Mouse (Mus musculus): ENCODE measurements around the gene Gfi1b. TPM values are rescaled to one million over a fixed set of nuclear protein-coding genes. Genes with fewer than 3 reads are reported as not detected.

Gene Gfi1b
- polyA plus RNA-seq, 1 experiment from 2014 or later = 52.2 TPM

GRCm38 (mm10) chr2:28576815-28577214, 45.0 kb downstream of the Gfi1b start:
- Histone ChIP-seq H3K4me2 (ENCODE audit: low read depth, low read length) (no peak overlapping the region), H3K9ac (replicated peaks) (no peak overlapping the region), H3K4me3 (ENCODE audit: low read depth, low read length) (no peak overlapping the region), H3K27me3 (ENCODE audit: insufficient read depth, low read length) (no peaks in the 10 kb centered on the region), H3K4me1 (ENCODE audit: insufficient read depth) (peaks cover 1% of the 10 kb centered on the region; the same call in 1 of the 2 replicates), H3K36me3 (replicated peaks; ENCODE audit: insufficient read depth, low read length) (peaks cover 50% of the 10 kb centered on the region), H3K9me3 (ENCODE audit: low read length) (no peaks in the 10 kb centered on the region), H3K27ac (ENCODE audit: low read depth) (no peak overlapping the region)
- TF ChIP-seq CTCF (IDR thresholded peaks at IDR 0.05; ENCODE audit: low read depth) (no peak), EP300 (IDR thresholded peaks at IDR 0.05; ENCODE audit: low read depth) (no peak)
- DNase-seq = no peak
- no peak for ATAC-seq
- 86% methylated on average over 3 of the region's 3 CpGs for WGBS (ENCODE audit: insufficient replicate concordance)

DNA sequence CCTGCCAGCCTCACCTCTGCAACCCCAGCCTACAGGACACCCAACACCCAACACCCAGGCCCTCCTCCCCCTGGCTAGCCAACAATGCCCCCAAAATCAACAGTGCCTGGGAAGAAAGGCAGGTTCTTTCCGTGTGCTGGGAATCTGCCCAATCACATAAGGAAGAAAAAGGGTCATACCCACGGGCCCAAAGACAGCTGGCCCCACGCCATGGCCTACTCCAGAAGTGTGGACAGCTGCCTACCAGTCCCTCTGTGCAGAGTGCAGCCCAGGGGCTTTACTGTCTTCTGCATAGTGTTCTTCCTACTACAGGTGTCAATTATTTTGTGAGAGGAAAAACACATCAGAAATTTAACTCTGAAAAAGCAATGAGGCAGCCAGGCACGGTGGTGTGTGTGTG, 46.4 kb downstream of the Gfi1b start:
- Histone ChIP-seq H3K4me3 (ENCODE audit: low read depth, low read length) (no peak overlapping the region), H3K27ac (ENCODE audit: low read depth) (no peak overlapping the region), H3K27me3 (ENCODE audit: insufficient read depth, low read length) (no peaks in the 10 kb centered on the region), H3K36me3 (replicated peaks; ENCODE audit: insufficient read depth, low read length) (peaks cover 61% of the 10 kb centered on the region), H3K4me1 (ENCODE audit: insufficient read depth) (no peaks in the 10 kb centered on the region), H3K9ac (replicated peaks) (no peak overlapping the region), H3K4me2 (ENCODE audit: low read depth, low read length) (no peak overlapping the region), H3K9me3 (ENCODE audit: low read length) (no peaks in the 10 kb centered on the region)
- no peak for ATAC-seq
- WGBS (ENCODE audit: insufficient replicate concordance) = 86% methylated on average over 4 of the region's 4 CpGs
- no peak for TF ChIP-seq CTCF (IDR thresholded peaks at IDR 0.05; ENCODE audit: low read depth)
- TF ChIP-seq EP300 (IDR thresholded peaks at IDR 0.05; ENCODE audit: low read depth) = no peak
- no peak for DNase-seq

DNA sequence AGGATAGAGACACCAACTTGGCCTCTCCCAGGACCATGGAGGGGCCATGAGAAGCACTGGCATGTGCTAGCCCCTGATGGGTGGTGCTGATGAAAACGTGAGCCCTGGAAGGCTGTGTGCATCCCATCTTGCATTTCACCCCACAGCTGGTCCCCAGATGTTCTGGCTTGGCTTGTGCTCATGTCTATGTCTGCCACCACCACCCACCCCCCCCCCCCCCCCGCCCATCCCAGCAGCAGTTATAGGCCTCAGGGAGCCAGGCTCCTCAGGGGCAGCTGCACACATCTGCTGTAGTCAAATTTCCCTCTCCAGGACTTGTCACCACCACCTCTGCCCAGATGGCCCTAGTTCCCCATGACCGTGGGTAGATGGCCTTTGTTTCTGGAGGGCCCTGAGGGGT, 51.9 kb downstream of the Gfi1b start:
- Histone ChIP-seq H3K4me3 (ENCODE audit: low read depth, low read length) (no peak overlapping the region), H3K4me2 (ENCODE audit: low read depth, low read length) (no peak overlapping the region), H3K36me3 (replicated peaks; ENCODE audit: insufficient read depth, low read length) (peaks cover 60% of the 10 kb centered on the region), H3K9me3 (ENCODE audit: low read length) (no peaks in the 10 kb centered on the region), H3K4me1 (ENCODE audit: insufficient read depth) (no peaks in the 10 kb centered on the region), H3K27me3 (ENCODE audit: insufficient read depth, low read length) (no peaks in the 10 kb centered on the region), H3K9ac (replicated peaks) (no peak overlapping the region), H3K27ac (ENCODE audit: low read depth) (no peak overlapping the region)
- no peak for TF ChIP-seq EP300 (IDR thresholded peaks at IDR 0.05; ENCODE audit: low read depth)
- TF ChIP-seq CTCF (IDR thresholded peaks at IDR 0.05; ENCODE audit: low read depth) = no peak
- WGBS (ENCODE audit: insufficient replicate concordance) = 83% methylated on average over 3 of the region's 3 CpGs
- ATAC-seq (no peak), DNase-seq (no peak)

- H3K4me1 ChIP-seq (ENCODE audit: insufficient read depth) = no peaks in the 10 kb centered on the region
- TF ChIP-seq EP300 (IDR thresholded peaks at IDR 0.05; ENCODE audit: low read depth) = no peak
- TF ChIP-seq CTCF (IDR thresholded peaks at IDR 0.05; ENCODE audit: low read depth) = no peak
- H3K9ac ChIP-seq (replicated peaks) = no peak overlapping the region
- no peaks in the 10 kb centered on the region for H3K27me3 ChIP-seq (ENCODE audit: insufficient read depth, low read length)
- 63% methylated on average over 5 of the region's 5 CpGs for WGBS (ENCODE audit: insufficient replicate concordance)
- H3K4me3 ChIP-seq (ENCODE audit: low read depth, low read length) = no peak overlapping the region
- H3K9me3 ChIP-seq (ENCODE audit: low read length) = no peaks in the 10 kb centered on the region
- H3K27ac ChIP-seq (ENCODE audit: low read depth) = no peak overlapping the region
- no peak for DNase-seq
- peaks cover 34% of the 10 kb centered on the region for H3K36me3 ChIP-seq (replicated peaks; ENCODE audit: insufficient read depth, low read length)
- no peak for ATAC-seq
- H3K4me2 ChIP-seq (ENCODE audit: low read depth, low read length) = no peak overlapping the region
Measured at GRCm38 (mm10) chr2:28566545-28566944, 55.2 kb downstream of the Gfi1b start.

DNA sequence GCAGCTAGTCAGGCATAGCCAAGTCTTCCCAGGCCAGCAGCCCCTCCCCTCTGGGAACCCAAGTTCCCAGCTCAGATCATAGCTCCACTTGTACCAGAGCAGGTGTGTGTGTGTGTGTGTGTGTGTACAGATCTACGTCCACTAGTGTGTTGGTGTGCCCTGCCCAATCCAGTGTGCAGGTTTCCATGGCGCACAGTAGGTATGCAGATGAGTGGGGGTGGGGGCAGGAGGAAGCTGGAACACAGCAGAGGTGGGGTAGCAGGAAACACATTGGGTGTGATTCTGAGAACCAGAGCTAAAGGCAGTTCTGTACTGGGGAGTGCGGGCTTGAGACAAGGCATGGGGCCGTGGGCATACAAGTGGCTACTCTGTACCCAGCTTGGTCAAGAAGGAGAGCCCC, 57.4 kb downstream of the Gfi1b start:
- TF ChIP-seq EP300 (IDR thresholded peaks at IDR 0.05; ENCODE audit: low read depth) = no peak
- TF ChIP-seq CTCF (IDR thresholded peaks at IDR 0.05; ENCODE audit: low read depth) = no peak
- no peak for ATAC-seq

DNA sequence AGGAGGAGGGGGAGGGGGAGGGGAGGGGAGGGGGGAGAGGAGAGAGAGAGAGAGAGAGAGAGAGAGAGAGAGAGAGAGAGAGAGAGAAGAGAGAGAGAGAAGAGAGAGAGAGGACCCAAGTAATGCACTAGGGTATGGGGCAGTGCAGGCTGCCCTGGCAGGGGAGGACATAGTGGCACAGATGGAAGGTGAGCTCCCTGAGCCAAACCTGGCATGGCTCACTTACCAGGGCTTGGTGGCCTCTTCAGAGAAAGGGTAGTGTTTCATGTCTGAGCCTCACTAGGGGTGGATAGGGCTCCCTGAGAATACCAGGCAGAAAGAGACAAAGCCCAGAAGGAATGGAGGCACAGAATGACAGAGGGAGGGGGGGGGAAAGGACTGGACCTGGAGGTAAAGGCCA, 58.0 kb downstream of the Gfi1b start:
- TF ChIP-seq EP300 (IDR thresholded peaks at IDR 0.05; ENCODE audit: low read depth) (no peak), CTCF (IDR thresholded peaks at IDR 0.05; ENCODE audit: low read depth) (no peak)
- Histone ChIP-seq H3K4me2 (ENCODE audit: low read depth, low read length) (no peak overlapping the region), H3K36me3 (replicated peaks; ENCODE audit: insufficient read depth, low read length) (peaks cover 15% of the 10 kb centered on the region), H3K27me3 (ENCODE audit: insufficient read depth, low read length) (no peaks in the 10 kb centered on the region), H3K27ac (ENCODE audit: low read depth) (no peak overlapping the region), H3K4me3 (ENCODE audit: low read depth, low read length) (no peak overlapping the region), H3K9me3 (ENCODE audit: low read length) (no peaks in the 10 kb centered on the region), H3K4me1 (ENCODE audit: insufficient read depth) (no peaks in the 10 kb centered on the region), H3K9ac (replicated peaks) (no peak overlapping the region)
- no peak for DNase-seq
- no peak for ATAC-seq

More for the DNA sequence above, 57.4 kb downstream of the Gfi1b start:
- 92% methylated on average over 4 of the region's 4 CpGs for WGBS (ENCODE audit: insufficient replicate concordance)
- peaks cover 19% of the 10 kb centered on the region for H3K36me3 ChIP-seq (replicated peaks; ENCODE audit: insufficient read depth, low read length)
- no peaks in the 10 kb centered on the region for H3K27me3 ChIP-seq (ENCODE audit: insufficient read depth, low read length)
- no peaks in the 10 kb centered on the region for H3K4me1 ChIP-seq (ENCODE audit: insufficient read depth)
- H3K4me2 ChIP-seq (ENCODE audit: low read depth, low read length) = no peak overlapping the region
- no peak overlapping the region for H3K27ac ChIP-seq (ENCODE audit: low read depth)
- DNase-seq = no peak
- H3K9ac ChIP-seq (replicated peaks) = no peak overlapping the region
- no peak overlapping the region for H3K4me3 ChIP-seq (ENCODE audit: low read depth, low read length)
- H3K9me3 ChIP-seq (ENCODE audit: low read length) = no peaks in the 10 kb centered on the region

GRCm38 (mm10) chr2:28563303-28563702, 58.5 kb downstream of the Gfi1b start, which contains the start of gene Cel:
Cel (minus strand) TSS chr2:28563403.
- peaks cover 10% of the 10 kb centered on the region for H3K36me3 ChIP-seq (replicated peaks; ENCODE audit: insufficient read depth, low read length)
- DNase-seq (no peak), ATAC-seq (no peak)
- no peak within 1 kb of the TSS for H3K4me3 ChIP-seq (ENCODE audit: low read depth, low read length)
- TF ChIP-seq CTCF (IDR thresholded peaks at IDR 0.05; ENCODE audit: low read depth) (no peak), EP300 (IDR thresholded peaks at IDR 0.05; ENCODE audit: low read depth) (no peak)
- H3K4me2 ChIP-seq (ENCODE audit: low read depth, low read length) = no peak within 1 kb of the TSS
- H3K4me1 ChIP-seq (ENCODE audit: insufficient read depth) = no peaks in the 10 kb centered on the region
- no peaks in the 10 kb centered on the region for H3K9me3 ChIP-seq (ENCODE audit: low read length)
- no peak within 1 kb of the TSS for H3K27ac ChIP-seq (ENCODE audit: low read depth)
- H3K9ac ChIP-seq (replicated peaks) = no peak within 1 kb of the TSS
- WGBS (ENCODE audit: insufficient replicate concordance) = 64% methylated on average over 6 of the region's 6 CpGs
- H3K27me3 ChIP-seq (ENCODE audit: insufficient read depth, low read length) = no peaks in the 10 kb centered on the region

Small RNA genes lying within 50 kb of the gene (microRNA-seq; reads per million reads assigned to microRNA genes)
- not detected for gene Gm22824

Other genes starting within 250 kb of the Gfi1b start
- gene Ppp1r26, start 175.2 kb downstream of the Gfi1b start, polyA plus RNA-seq (2015; fragmentation: Nextera tagmentation; extraction: Ambion mirVana) = 0.02 and 0.05 TPM in 2 replicates
- gene 1700007K13Rik, start 155.7 kb downstream of the Gfi1b start, polyA plus RNA-seq (2015; fragmentation: Nextera tagmentation; extraction: Ambion mirVana) = not detected in 2 replicates
- gene Mrps2, start 153.9 kb downstream of the Gfi1b start, polyA plus RNA-seq (2015; fragmentation: Nextera tagmentation; extraction: Ambion mirVana) = 24.9 and 26.5 TPM in 2 replicates
- 0.56 and 0.64 TPM in 2 replicates for gene Gbgt1, start 125.1 kb downstream of the Gfi1b start, polyA plus RNA-seq (2015; fragmentation: Nextera tagmentation; extraction: Ambion mirVana)
- gene Gm10134, start 115.9 kb downstream of the Gfi1b start, polyA plus RNA-seq (2015; fragmentation: Nextera tagmentation; extraction: Ambion mirVana) = 1.5 and 1.9 TPM in 2 replicates
- gene Ralgds, start 108.9 kb downstream of the Gfi1b start, polyA plus RNA-seq (2015; fragmentation: Nextera tagmentation; extraction: Ambion mirVana) = 1.8 TPM in 2 replicates
- gene Cel, start 58.6 kb downstream of the Gfi1b start, polyA plus RNA-seq (2015; fragmentation: Nextera tagmentation; extraction: Ambion mirVana) = 4.7 TPM in 1 of 2 replicates, not detected in the other
- 4.5 and 5.8 TPM in 2 replicates for gene Gtf3c5, start 38.2 kb downstream of the Gfi1b start, polyA plus RNA-seq (2015; fragmentation: Nextera tagmentation; extraction: Ambion mirVana)
- 3.7 TPM in 2 replicates for gene Tsc1, start 19.2 kb upstream of the Gfi1b start, polyA plus RNA-seq (2015; fragmentation: Nextera tagmentation; extraction: Ambion mirVana)
- 2.1 and 2.5 TPM in 2 replicates for gene Spaca9, start 77.7 kb upstream of the Gfi1b start, polyA plus RNA-seq (2015; fragmentation: Nextera tagmentation; extraction: Ambion mirVana)
- 0.28 and 0.41 TPM in 2 replicates for gene Ak8, start 78.2 kb upstream of the Gfi1b start, polyA plus RNA-seq (2015; fragmentation: Nextera tagmentation; extraction: Ambion mirVana)
- 3.1 and 3.3 TPM in 2 replicates for gene Gtf3c4, start 218.4 kb upstream of the Gfi1b start, polyA plus RNA-seq (2015; fragmentation: Nextera tagmentation; extraction: Ambion mirVana)
- gene Ddx31, start 218.4 kb upstream of the Gfi1b start, polyA plus RNA-seq (2015; fragmentation: Nextera tagmentation; extraction: Ambion mirVana) = 4.2 and 4.4 TPM in 2 replicates